Mouse (Mus musculus): ENCODE measurements around the gene Pdcd2l.

DNA sequence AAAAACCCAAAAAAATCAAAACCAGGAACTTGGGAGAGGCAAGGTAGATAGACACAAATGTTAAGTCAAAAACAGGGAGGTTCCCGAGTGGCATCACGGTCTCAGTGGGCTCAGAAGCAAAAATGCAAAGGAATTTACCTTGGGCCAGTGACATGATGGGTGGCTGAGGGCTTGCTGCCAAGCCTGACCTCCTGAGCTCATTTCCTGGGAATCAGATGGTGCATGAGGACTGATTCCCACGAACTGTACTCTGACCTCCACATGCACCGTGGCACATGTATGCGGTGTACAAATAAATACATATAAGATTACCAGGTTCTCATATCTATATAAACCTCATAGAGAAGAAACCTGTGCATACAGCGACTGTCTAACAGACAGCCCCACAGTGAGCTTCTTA lies 27.8 kb upstream of the Pdcd2l start:
- TF ChIP-seq CTCF (IDR thresholded peaks at IDR 0.05; ENCODE audit: borderline replicate concordance, control insufficient read depth, extremely low read depth, insufficient read depth, low read length, poor library complexity) (no peak), POLR2A (IDR thresholded peaks at IDR 0.05; ENCODE audit: control insufficient read depth, extremely low read depth, insufficient read depth, low read length, poor library complexity) (no peak)
